Comparison of ENCODE assay signal across 8 mouse cellular contexts in genomic region chr1:134646261-134646962, GRCm38 (mm10). TPM values are rescaled to one million over a fixed set of nuclear protein-coding genes. Genes with fewer than 3 reads are reported as not detected.
DNase-seq lines count a peak whose midpoint lies in the region; ATAC-seq and TF ChIP-seq lines count a peak whose summit lies in the region.

TSS of gene Syt2 (plus strand) at chr1:134646677.

- H3K27me3 ChIP-seq in spleen, adult 2 months (ENCODE audit: control insufficient read depth, insufficient read depth, low read length): peaks cover 18% of the 10 kb centered on the region
- H3K27me3 ChIP-seq in heart, embryonic 11.5 days (ENCODE audit: control insufficient read depth, insufficient read depth, low read length): peaks cover 81% of the 10 kb centered on the region
- H3K27me3 ChIP-seq in liver, postnatal 0 days (ENCODE audit: insufficient read depth, low read length): peaks cover 78% of the 10 kb centered on the region

- peak within 1 kb of the TSS; percentile 90 for H3K4me2 ChIP-seq in heart, embryonic 11.5 days
- peak within 1 kb of the TSS; percentile 62 for H3K4me2 ChIP-seq in liver, postnatal 0 days (ENCODE audit: low read depth, low read length)

- H3K9ac ChIP-seq in heart, embryonic 11.5 days (ENCODE audit: low read depth, low read length): 0 out of 2 replicates have a peak within 1 kb of the TSS, but pooled peaks have one; percentile 43
- H3K9ac ChIP-seq in liver, postnatal 0 days (replicated peaks): no peak within 1 kb of the TSS; the same call in 1 of the 2 replicates

- no peak for ATAC-seq in heart, embryonic 11.5 days (replicated peaks; ENCODE audit: insufficient number of reproducible peaks, low FRiP score, low TSS enrichment)
- peak; percentile 43 for ATAC-seq in liver, postnatal 0 days

- TF ChIP-seq POLR2A in spleen, adult 2 months (IDR thresholded peaks at IDR 0.05; ENCODE audit: low read depth, low read length): no peak
- no peak for TF ChIP-seq POLR2A in olfactory bulb, adult 2 months (IDR thresholded peaks at IDR 0.05; ENCODE audit: insufficient read depth, low read depth, low read length)

- DNase-seq in spleen, adult 2 months (ENCODE audit: low read depth in 1 of 2, low spot score in 2 of 2): no peak
- DNase-seq in spleen, postnatal 14 days (ENCODE audit: low spot score in 2 of 2): no peak
- DNase-seq in cerebellum, postnatal 14 days: peak; percentile 68 to 75
- DNase-seq in kidney, postnatal 10 days: peak; percentile 71
- DNase-seq in liver, postnatal 0 days: peak; percentile 54
- DNase-seq in thymus, postnatal 36 days: no peak

- H3K9me3 ChIP-seq in heart, embryonic 11.5 days (replicated peaks; ENCODE audit: control insufficient read depth, low read length): no peaks in the 10 kb centered on the region
- no peaks in the 10 kb centered on the region for H3K9me3 ChIP-seq in liver, postnatal 0 days (ENCODE audit: low read length)

- TF ChIP-seq CTCF in spleen, adult 2 months (IDR thresholded peaks at IDR 0.05; ENCODE audit: extremely low read depth, insufficient read depth, insufficient read length, insufficient replicate concordance): no peak
- TF ChIP-seq CTCF in liver, postnatal 0 days (IDR thresholded peaks at IDR 0.05; ENCODE audit: low read depth): no peak
- no peak for TF ChIP-seq CTCF in olfactory bulb, adult 2 months (IDR thresholded peaks at IDR 0.05; ENCODE audit: insufficient read depth, low read depth, low read length)

- peaks cover 7% of the 10 kb centered on the region for H3K4me1 ChIP-seq in spleen, adult 2 months (ENCODE audit: control insufficient read depth, insufficient read depth, insufficient read length)
- peaks cover 8% of the 10 kb centered on the region; the same call in 1 of the 2 replicates for H3K4me1 ChIP-seq in heart, embryonic 11.5 days (ENCODE audit: control insufficient read depth, insufficient read depth, low read length)
- H3K4me1 ChIP-seq in liver, postnatal 0 days (ENCODE audit: insufficient read depth): peaks cover 13% of the 10 kb centered on the region
- peaks cover 18% of the 10 kb centered on the region for H3K4me1 ChIP-seq in olfactory bulb, adult 2 months (ENCODE audit: control insufficient read depth, insufficient read depth, low read length)

- WGBS in spleen, adult 2 months: 2% methylated on average over 59 of the region's 63 CpGs
- under 1% methylated on average over 57 of the region's 63 CpGs for WGBS in heart, embryonic 11.5 days (ENCODE audit: insufficient replicate concordance)
- WGBS in liver, postnatal 0 days (ENCODE audit: insufficient replicate concordance): under 1% methylated on average over 38 of the region's 63 CpGs
- under 1% methylated on average over 63 of the region's 63 CpGs for WGBS in olfactory bulb, adult 2 months

- no peaks in the 10 kb centered on the region for H3K36me3 ChIP-seq in spleen, adult 2 months (ENCODE audit: control insufficient read depth, insufficient read depth, low read length)
- no peaks in the 10 kb centered on the region for H3K36me3 ChIP-seq in heart, embryonic 11.5 days (ENCODE audit: control insufficient read depth, insufficient read depth, low read length)
- H3K36me3 ChIP-seq in liver, postnatal 0 days (replicated peaks; ENCODE audit: insufficient read depth, low read length): no peaks in the 10 kb centered on the region

- H3K4me3 ChIP-seq in spleen, adult 2 months (ENCODE audit: extremely low read depth, insufficient read depth, insufficient read length): peak within 1 kb of the TSS; percentile 12; the same call in 1 of the 2 replicates
- H3K4me3 ChIP-seq in heart, embryonic 11.5 days (ENCODE audit: low read depth, low read length): peak within 1 kb of the TSS; percentile 55
- peak within 1 kb of the TSS; percentile 42 for H3K4me3 ChIP-seq in liver, postnatal 0 days (ENCODE audit: low read depth, low read length)
- peak within 1 kb of the TSS; percentile 48 for H3K4me3 ChIP-seq in olfactory bulb, adult 2 months (ENCODE audit: insufficient read depth, low read depth, low read length)

- no peak for TF ChIP-seq EP300 in liver, postnatal 0 days (IDR thresholded peaks at IDR 0.05; ENCODE audit: low read depth)

- H3K27ac ChIP-seq in spleen, adult 2 months (ENCODE audit: insufficient read depth, low read length): no peak within 1 kb of the TSS
- no peak within 1 kb of the TSS for H3K27ac ChIP-seq in heart, embryonic 11.5 days (ENCODE audit: low read depth, low read length)
- no peak within 1 kb of the TSS for H3K27ac ChIP-seq in liver, postnatal 0 days (ENCODE audit: low read depth)
- no peak within 1 kb of the TSS for H3K27ac ChIP-seq in olfactory bulb, adult 2 months (ENCODE audit: insufficient read depth, low read depth, low read length)

RNA-seq across cellular contexts. Expression of gene Syt2, which starts in this region (rescaled TPM):
- 0.01 TPM in 1 of 2 replicates, not detected in the other for polyA plus RNA-seq in spleen, adult 2 months (2012; rRNA removed)
- 0.37 and 0.79 TPM in 2 replicates for polyA plus RNA-seq in heart, embryonic 11.5 days (2014; fragmentation: Nextera tagmentation; extraction: Ambion mirVana)
- polyA plus RNA-seq in liver, postnatal 0 days (2015; fragmentation: Nextera tagmentation; extraction: Ambion mirVana): not detected in 2 replicates
- polyA plus RNA-seq in olfactory bulb, adult 2 months (2012; ENCODE audit: insufficient read depth, insufficient read length, low replicate concordance, missing spikeins): not detected in 2 replicates

Comparison
In these comparisons a context has a peak if more than half of its experiments do, and no peak if none do; other contexts are left out.
1. Peak in DNase-seq, ATAC-seq, H3K4me3 ChIP-seq and H3K4me2 ChIP-seq in liver, postnatal 0 days; RNA of the gene not detected or under 1 TPM.
2. DNase-seq: peak in cerebellum, postnatal 14 days (2 of 2) and kidney, postnatal 10 days (single experiment); none in spleen, adult 2 months (0 of 2), spleen, postnatal 14 days (0 of 2) and thymus, postnatal 36 days (0 of 2).
3. Peak in every context shown above with its lines, with median percentiles within 50 percentile points of each other: H3K4me3 ChIP-seq.